Mouse (Mus musculus) testis, adult 2 months (tissue): ENCODE measurements at regions not wholly inside any gene's neighbourhood (a gene's known extent, or its start where the extent isn't known, plus 50 kb on each side); places are given as distances from the start of the nearest gene placed in this dataset.

Experiments used
- CTCF ChIP-seq: fragments of 200-500 bp; IDR thresholded peaks from 2 replicates; pipeline ENCODE4 v1.5.1; 2012; ENCODE audit warnings: low read depth, mild to moderate bottlenecking, inconsistent platforms, low read length, moderate library complexity; ENCODE audit not compliant: control insufficient read depth, insufficient read depth, insufficient replicate concordance
- POLR2A ChIP-seq: fragments of 200-500 bp; IDR thresholded peaks from 2 replicates; pipeline ENCODE4 v1.6.1; 2012; ENCODE audit warnings: low read depth, mild to moderate bottlenecking, inconsistent platforms, low read length, moderate library complexity; ENCODE audit not compliant: control insufficient read depth

GRCm38 (mm10) chr6:100430286-100430685, 143.0 kb upstream of the Rybp start:
- TF ChIP-seq CTCF (no peak), POLR2A (no peak)
